ENCODE assay signal across 14 mouse cellular contexts in genomic region chr12:84202561-84202960, GRCm38 (mm10). TPM values are rescaled to one million over a fixed set of nuclear protein-coding genes. Genes with fewer than 3 reads are reported as not detected.
DNase-seq lines count a peak whose midpoint lies in the region; ATAC-seq lines count a peak whose summit lies in the region.
"Had no signal": no experiment of that assay in that cellular context is flagged by ENCODE, and none has a peak within 500 bp of the region (broad histone marks: within the 10 kb centered on the region; RNA-seq: fewer than 3 reads in every experiment).

No protein-coding gene starts in this region.

- H3K9ac ChIP-seq in heart, embryonic 11.5 days (ENCODE audit: low read depth, low read length) = no peak overlapping the region
- H3K9ac ChIP-seq in liver, embryonic 16.5 days (ENCODE audit: low read depth, low read length) = peak overlapping the region; percentile 81
- H3K9ac ChIP-seq: lung, embryonic 15.5 days had no signal

- H3K4me2 ChIP-seq in heart, embryonic 11.5 days = peak overlapping the region; percentile 29; the same call in 1 of the 2 replicates
- H3K4me2 ChIP-seq in liver, embryonic 16.5 days (ENCODE audit: low read depth, low read length) = peak overlapping the region; percentile 79
- H3K4me2 ChIP-seq: lung, embryonic 15.5 days had no signal

- intact Hi-C loops in heart, postnatal 25 days (cut with DNase I) = no loop called here

- peak overlapping the region; percentile 89; the same call in 1 of the 2 replicates for H3K27ac ChIP-seq in heart, embryonic 11.5 days (ENCODE audit: low read depth, low read length)
- peak overlapping the region; percentile 100 for H3K27ac ChIP-seq in liver, embryonic 16.5 days (ENCODE audit: low read length)

- ATAC-seq in heart, embryonic 11.5 days (replicated peaks; ENCODE audit: insufficient number of reproducible peaks, low FRiP score, low TSS enrichment) = no peak
- no peak for ATAC-seq in liver, embryonic 16.5 days (ENCODE audit: low read depth)
- ATAC-seq: forebrain, embryonic 14.5 days had no signal

- H3K9me3 ChIP-seq in heart, embryonic 11.5 days (replicated peaks; ENCODE audit: control insufficient read depth, low read length) = no peaks in the 10 kb centered on the region
- no peaks in the 10 kb centered on the region for H3K9me3 ChIP-seq in liver, embryonic 16.5 days (replicated peaks; ENCODE audit: control insufficient read depth, low read length)
- H3K9me3 ChIP-seq: lung, embryonic 15.5 days had no signal

- H3K36me3 ChIP-seq in heart, embryonic 11.5 days (ENCODE audit: control insufficient read depth, insufficient read depth, low read length) = no peaks in the 10 kb centered on the region
- no peaks in the 10 kb centered on the region for H3K36me3 ChIP-seq in liver, embryonic 16.5 days (ENCODE audit: control insufficient read depth, insufficient read depth)
- H3K36me3 ChIP-seq: lung, embryonic 15.5 days had no signal

- no peaks in the 10 kb centered on the region for H3K27me3 ChIP-seq in heart, embryonic 11.5 days (ENCODE audit: control insufficient read depth, insufficient read depth, low read length)
- H3K27me3 ChIP-seq in liver, embryonic 16.5 days (ENCODE audit: control insufficient read depth, insufficient read depth, low read depth, low read length) = no peaks in the 10 kb centered on the region
- H3K27me3 ChIP-seq: lung, embryonic 15.5 days had no signal

- no peak overlapping the region for H3K4me3 ChIP-seq in heart, embryonic 11.5 days (ENCODE audit: low read depth, low read length)
- H3K4me3 ChIP-seq in liver, embryonic 16.5 days (ENCODE audit: low read depth, low read length) = peak overlapping the region; percentile 54
- H3K4me3 ChIP-seq: lung, embryonic 15.5 days had no signal

- peaks cover 58% of the 10 kb centered on the region for H3K4me1 ChIP-seq in heart, embryonic 11.5 days (ENCODE audit: control insufficient read depth, insufficient read depth, low read length)
- H3K4me1 ChIP-seq in liver, embryonic 16.5 days (ENCODE audit: control insufficient read depth, low read depth, low read length) = peaks cover 89% of the 10 kb centered on the region

- no peak for DNase-seq in heart, postnatal 25 days (ENCODE audit: low spot score)
- peak; percentile 58 for DNase-seq in CD4-positive helper T cell, adult 2 months (ENCODE audit: low read depth, low spot score)
- peak; percentile 41 for DNase-seq in c-Kit-positive CD71-positive TER-119-positive erythroid progenitor cells, embryonic 14.5 days (ENCODE audit: low spot score)
- DNase-seq in right cerebral cortex, postnatal 14 days = no peak
- DNase-seq in thymus, adult 18-20 months = no peak
- DNase-seq in cerebellum, postnatal 25 days = no peak
- DNase-seq: adrenal gland, postnatal 14 days; cerebellum, postnatal 10 days; kidney, adult 11 months; thymus, adult 2 months had no signal

- WGBS in heart, embryonic 11.5 days (ENCODE audit: insufficient replicate concordance) = 75% methylated on average over 10 of the region's 10 CpGs
- 44% methylated on average over 10 of the region's 10 CpGs for WGBS in liver, embryonic 16.5 days (ENCODE audit: insufficient replicate concordance)

RNA-seq across cellular contexts. Expression of gene Elmsan1, which starts 16.1 kb away (rescaled TPM):
- polyA plus RNA-seq in heart, embryonic 11.5 days (2014; fragmentation: Nextera tagmentation; extraction: Ambion mirVana) = 5.9 and 7.1 TPM in 2 replicates
- 10 to 100 TPM; 13.8 to 17.7 TPM for total RNA-seq in heart, postnatal 25 days (2021)
- 6.9 and 7.8 TPM in 2 replicates for polyA plus RNA-seq in liver, embryonic 16.5 days (2015; fragmentation: Nextera tagmentation; extraction: Ambion mirVana)

RNA-seq across cellular contexts. Expression of gene Pnma1, which starts 54.3 kb away (rescaled TPM):
- polyA plus RNA-seq in heart, embryonic 11.5 days (2014; fragmentation: Nextera tagmentation; extraction: Ambion mirVana) = 0.50 and 0.62 TPM in 2 replicates
- under 1 TPM; 0.14 to 0.18 TPM for total RNA-seq in heart, postnatal 25 days (2021)
- polyA plus RNA-seq in liver, embryonic 16.5 days (2015; fragmentation: Nextera tagmentation; extraction: Ambion mirVana) = 0.12 and 0.14 TPM in 2 replicates

Comparison
In these comparisons a context has a peak if more than half of its experiments do, and no peak if none do; other contexts are left out.
1. DNase-seq: peak in CD4-positive helper T cell, adult 2 months (single experiment) and c-Kit-positive CD71-positive TER-119-positive erythroid progenitor cells, embryonic 14.5 days (single experiment); none in heart, postnatal 25 days (single experiment), right cerebral cortex, postnatal 14 days (single experiment), thymus, adult 18-20 months (0 of 2) and cerebellum, postnatal 25 days (0 of 2).